Mouse (Mus musculus): ENCODE measurements around the gene Rrp36. TPM values are rescaled to one million over a fixed set of nuclear protein-coding genes. Genes with fewer than 3 reads are reported as not detected.

Gene Rrp36
- polyA plus RNA-seq, 1 experiment from 2014 or later = 54.1 TPM

DNA sequence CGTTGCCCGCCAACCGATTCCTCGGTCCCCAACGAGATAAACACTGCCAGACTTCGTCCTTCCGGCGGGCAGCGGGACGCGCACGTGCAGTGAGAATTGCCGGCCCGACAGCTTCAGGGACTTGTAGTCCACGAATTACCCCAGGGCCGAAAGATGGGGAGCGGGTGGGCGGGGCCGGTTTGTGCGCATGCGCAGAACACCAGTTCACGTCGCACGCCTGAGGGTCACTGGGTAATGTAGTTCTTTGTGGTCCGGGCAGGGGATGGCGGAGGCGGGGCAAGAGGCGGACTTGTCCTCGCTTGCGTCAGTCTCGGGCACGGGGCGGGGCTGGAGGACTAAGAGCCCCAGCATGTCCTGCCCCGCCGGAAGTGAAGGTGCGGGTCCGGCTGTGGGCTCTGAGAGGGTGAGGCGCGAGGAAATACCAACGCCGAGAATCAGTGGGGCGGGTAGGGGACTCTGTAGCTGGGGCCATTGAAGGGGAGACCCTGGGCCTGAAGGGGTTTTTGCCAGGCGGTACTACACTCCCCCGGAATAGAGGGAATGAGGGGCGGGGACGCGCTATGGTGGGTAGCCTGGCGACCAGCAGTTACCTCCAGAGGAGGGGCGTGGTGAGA lies 6.7 kb upstream of the Rrp36 start, which contains the start of gene Klhdc3:
Gene Klhdc3 (minus strand): TSS at position 155 of the 614 bp plus-strand sequence.
- peak within 1 kb of the TSS; percentile 89 for H3K4me2 ChIP-seq (replicated peaks)
- peak within 1 kb of the TSS; percentile 33; the same call in 1 of the 2 replicates for H3K27ac ChIP-seq
- H3K4me1 ChIP-seq = peaks cover 21% of the 10 kb centered on the region
- H3K9ac ChIP-seq = peak within 1 kb of the TSS; percentile 71
- no peaks in the 10 kb centered on the region for H3K27me3 ChIP-seq (replicated peaks)
- peaks cover 59% of the 10 kb centered on the region for H3K36me3 ChIP-seq
- ATAC-seq (ENCODE audit: low FRiP score, low read depth) = peak; percentile 97
- H3K4me3 ChIP-seq = peak within 1 kb of the TSS; percentile 75
- no peaks in the 10 kb centered on the region for H3K9me3 ChIP-seq
- under 1% methylated on average over 49 of the region's 49 CpGs for WGBS

DNA sequence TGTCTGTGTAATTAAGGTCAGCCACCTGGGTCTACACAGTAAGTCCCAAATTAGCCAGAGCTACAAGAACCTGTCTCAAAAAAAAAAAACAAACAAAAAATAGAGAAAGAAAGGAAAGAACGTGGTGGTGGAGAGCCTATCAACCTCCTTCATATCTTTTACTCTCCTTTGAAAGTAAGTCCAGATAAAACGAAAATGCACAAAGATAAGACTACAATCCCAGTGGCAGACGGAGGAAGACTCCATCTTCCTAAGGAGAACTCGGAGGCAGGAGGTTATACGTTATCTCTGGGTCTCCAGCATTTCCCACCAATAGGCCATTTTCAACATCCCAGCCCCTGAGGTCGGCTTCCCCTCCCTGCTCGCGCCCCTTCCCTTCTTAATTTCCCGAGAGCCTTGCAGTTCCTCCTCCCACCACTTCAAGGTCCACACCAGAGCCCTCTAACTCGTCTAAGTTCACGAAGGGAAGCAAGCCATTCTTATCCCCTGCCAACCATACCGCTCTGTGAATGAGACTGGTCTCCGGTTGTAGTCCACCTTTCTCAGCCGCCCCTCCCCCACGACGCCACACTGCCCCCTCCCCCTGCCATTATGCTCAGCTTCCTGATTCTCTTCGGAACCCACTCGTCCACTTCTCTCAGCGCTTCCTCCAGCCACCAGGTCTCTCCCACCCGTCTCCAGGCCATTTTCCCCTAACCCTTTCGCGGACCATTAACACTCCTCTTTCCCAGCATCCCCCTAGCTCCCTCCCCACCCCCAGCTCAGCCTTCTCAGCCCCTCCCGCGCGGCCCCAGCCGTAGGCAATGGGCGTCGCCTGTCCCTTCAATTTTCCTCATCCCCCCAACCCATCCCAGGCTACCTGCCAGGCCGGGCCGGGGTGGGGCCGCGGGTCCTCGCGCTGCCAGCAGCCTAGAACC lies 5.9 kb upstream of the Rrp36 start:
- Histone ChIP-seq H3K4me3 (peak overlapping the region; percentile 75), H3K36me3 (peaks cover 59% of the 10 kb centered on the region), H3K4me2 (replicated peaks) (peak overlapping the region; percentile 89), H3K9me3 (no peaks in the 10 kb centered on the region), H3K27ac (peak overlapping the region; percentile 33; the same call in 1 of the 2 replicates), H3K27me3 (replicated peaks) (no peaks in the 10 kb centered on the region), H3K9ac (peak overlapping the region; percentile 71), H3K4me1 (peaks cover 21% of the 10 kb centered on the region)
- peak; percentile 61 for ATAC-seq (ENCODE audit: low FRiP score, low read depth)
- WGBS = 1% methylated on average over 34 of the region's 34 CpGs

DNA sequence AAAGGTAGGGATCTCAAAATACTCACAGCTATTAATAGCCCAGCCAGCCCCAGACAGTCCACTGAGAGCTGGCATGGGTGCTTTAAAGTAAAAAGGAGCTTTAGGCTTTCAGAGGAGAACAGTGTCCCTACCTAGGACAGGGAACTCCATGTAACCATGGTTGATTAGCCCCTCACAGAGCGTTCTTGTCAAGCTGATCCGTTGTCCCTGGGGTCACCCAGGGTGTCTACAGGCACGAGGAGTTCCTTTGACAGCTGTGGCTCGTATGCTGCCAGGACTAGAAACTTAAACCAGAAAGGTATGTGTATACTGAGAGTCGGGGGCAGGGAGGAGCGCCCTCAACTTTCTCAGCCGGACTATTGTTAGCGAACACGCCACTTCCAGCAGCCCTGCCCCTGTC lies 4.8 kb upstream of the Rrp36 start:
- no peak for ATAC-seq (ENCODE audit: low FRiP score, low read depth)
- peak overlapping the region; percentile 71; the same call in 1 of the 2 replicates for H3K9ac ChIP-seq
- H3K36me3 ChIP-seq = peaks cover 52% of the 10 kb centered on the region

DNA sequence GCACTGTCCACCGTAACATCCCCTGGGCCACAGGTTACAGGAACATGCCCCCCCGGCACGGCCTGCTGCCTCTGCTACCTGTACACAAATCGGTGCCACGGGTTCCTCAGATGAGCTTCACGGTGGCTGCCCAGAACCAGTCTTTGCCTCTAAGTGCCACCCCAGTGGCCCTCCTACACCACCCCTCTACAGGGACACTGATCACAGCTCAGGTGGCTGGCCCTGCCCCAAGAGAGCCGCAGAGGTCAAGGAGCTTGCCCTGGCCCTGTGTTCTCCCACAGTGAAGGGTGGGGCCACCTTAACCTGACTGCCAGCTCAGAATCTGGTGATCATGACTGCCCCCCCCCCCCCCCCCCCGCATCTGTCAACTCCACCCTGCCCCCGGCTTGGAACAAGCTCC lies 4.3 kb upstream of the Rrp36 start, which contains the start of gene Mea1:
Gene Mea1 (plus strand): TSS at position 378 of the 400 bp plus-strand sequence.
- H3K9ac ChIP-seq = peak within 1 kb of the TSS; percentile 71
- WGBS = 89% methylated on average over 8 of the region's 9 CpGs
- H3K9me3 ChIP-seq = no peaks in the 10 kb centered on the region
- H3K27me3 ChIP-seq (replicated peaks) = no peaks in the 10 kb centered on the region
- ATAC-seq (ENCODE audit: low FRiP score, low read depth) = no peak
- no peak within 1 kb of the TSS for H3K27ac ChIP-seq
- H3K36me3 ChIP-seq = peaks cover 47% of the 10 kb centered on the region
- peak within 1 kb of the TSS; percentile 75 for H3K4me3 ChIP-seq
- peaks cover 31% of the 10 kb centered on the region for H3K4me1 ChIP-seq
- H3K4me2 ChIP-seq (replicated peaks) = peak within 1 kb of the TSS; percentile 89

More for the DNA sequence above, 4.8 kb upstream of the Rrp36 start:
- Histone ChIP-seq H3K27ac (no peak overlapping the region), H3K4me2 (replicated peaks) (peak overlapping the region; percentile 89), H3K9me3 (no peaks in the 10 kb centered on the region), H3K4me1 (peaks cover 27% of the 10 kb centered on the region), H3K27me3 (replicated peaks) (no peaks in the 10 kb centered on the region), H3K4me3 (no peak overlapping the region)
- 73% methylated on average over 9 of the region's 9 CpGs for WGBS

DNA sequence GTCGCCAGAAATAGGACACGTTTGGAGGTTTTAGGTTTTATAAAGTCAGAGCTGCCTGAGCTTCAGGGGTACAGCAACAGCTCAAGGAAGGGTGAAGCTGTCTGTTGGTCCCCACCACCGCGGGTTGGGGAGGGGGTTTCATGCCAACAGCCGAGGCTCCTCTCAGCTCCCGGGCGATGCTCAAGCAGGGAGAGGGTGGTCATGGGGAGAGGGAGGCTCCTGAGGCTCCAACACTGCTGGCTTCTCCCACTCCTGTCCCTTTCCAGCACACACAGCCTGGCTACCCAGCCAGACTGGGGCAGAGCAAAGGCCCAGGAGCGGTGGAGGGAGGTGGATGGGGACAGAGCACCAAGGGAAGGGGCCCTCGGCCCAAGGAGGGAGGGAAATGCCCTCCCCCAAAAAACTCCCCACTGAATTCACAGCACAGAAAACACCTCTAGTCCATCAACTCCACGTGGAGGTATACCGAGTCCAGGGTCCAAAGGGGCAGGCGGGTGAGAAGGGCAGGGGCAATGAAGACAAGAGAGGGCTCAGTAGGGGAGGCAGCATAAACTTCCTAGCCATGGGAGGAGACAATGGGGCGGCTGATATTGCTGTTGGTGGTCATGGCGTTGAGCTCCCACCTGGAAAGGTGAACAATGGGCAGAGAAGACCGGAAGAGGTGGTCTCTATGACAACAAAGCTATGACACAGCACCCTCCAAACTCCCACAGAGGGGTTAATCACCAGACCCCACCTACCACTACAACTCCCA lies 555 bp upstream of the Rrp36 start:
- Histone ChIP-seq H3K27me3 (replicated peaks) (no peaks in the 10 kb centered on the region), H3K4me2 (replicated peaks) (peak overlapping the region; percentile 88), H3K4me1 (peaks cover 28% of the 10 kb centered on the region), H3K4me3 (peak overlapping the region; percentile 79), H3K36me3 (peaks cover 56% of the 10 kb centered on the region), H3K9me3 (no peaks in the 10 kb centered on the region), H3K27ac (0 out of 2 replicates have a peak overlapping the region, but pooled peaks have one; percentile 22), H3K9ac (peak overlapping the region; percentile 48)
- 12% methylated on average over 15 of the region's 15 CpGs for WGBS
- peak; percentile 66 for ATAC-seq (ENCODE audit: low FRiP score, low read depth)

DNA sequence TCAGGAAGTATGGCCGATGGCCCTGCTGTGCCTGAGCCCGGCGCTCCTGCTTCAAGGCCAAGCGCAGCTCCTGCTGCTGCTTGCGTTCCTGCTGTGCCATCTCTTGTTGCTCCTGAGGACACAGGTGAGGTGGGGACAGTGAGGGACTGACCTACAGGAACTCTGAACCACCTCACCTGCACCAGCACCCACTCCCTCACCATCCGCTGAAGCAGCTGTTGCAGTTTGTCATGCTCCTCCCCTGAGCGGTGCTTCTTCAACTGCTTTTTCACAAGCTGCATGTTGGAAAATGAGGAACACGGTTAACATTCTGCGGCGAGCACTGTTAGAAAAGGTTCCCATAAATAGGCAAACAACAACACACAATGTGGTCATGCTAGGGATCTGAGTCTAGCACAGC lies 4.2 kb downstream of the Rrp36 start:
- ATAC-seq (ENCODE audit: low FRiP score, low read depth) = no peak
- Histone ChIP-seq H3K27me3 (replicated peaks) (no peaks in the 10 kb centered on the region), H3K4me3 (no peak overlapping the region), H3K36me3 (peaks cover 57% of the 10 kb centered on the region), H3K27ac (no peak overlapping the region), H3K4me2 (replicated peaks) (no peak overlapping the region), H3K9me3 (no peaks in the 10 kb centered on the region), H3K4me1 (peaks cover 17% of the 10 kb centered on the region), H3K9ac (no peak overlapping the region)
- WGBS = 96% methylated on average over 10 of the region's 10 CpGs

DNA sequence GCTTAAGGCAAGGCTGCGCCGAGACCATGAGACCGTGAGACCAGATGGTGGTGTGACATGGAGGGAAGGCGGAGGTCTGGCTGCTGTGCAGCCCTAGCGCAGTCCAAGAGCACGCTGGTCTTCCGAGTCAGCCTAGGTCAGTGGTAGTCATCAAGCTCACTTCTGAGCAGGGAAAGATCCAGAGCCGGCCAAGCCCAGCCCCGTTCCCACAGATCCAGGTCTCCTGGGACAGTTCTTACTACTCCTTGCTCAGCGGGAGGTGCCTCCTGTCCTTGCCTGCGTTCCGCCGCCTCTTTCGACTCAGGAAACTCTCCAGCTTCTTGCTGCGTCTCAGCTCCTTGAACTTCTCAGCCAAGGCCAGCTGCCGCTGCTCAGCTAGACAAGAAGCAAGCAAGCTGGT lies 6.4 kb downstream of the Rrp36 start:
- H3K9me3 ChIP-seq = no peaks in the 10 kb centered on the region
- no peaks in the 10 kb centered on the region for H3K27me3 ChIP-seq (replicated peaks)
- no peaks in the 10 kb centered on the region for H3K4me1 ChIP-seq
- peaks cover 75% of the 10 kb centered on the region for H3K36me3 ChIP-seq
- H3K9ac ChIP-seq = no peak overlapping the region
- no peak overlapping the region for H3K4me2 ChIP-seq (replicated peaks)
- no peak overlapping the region for H3K27ac ChIP-seq
- 92% methylated on average over 16 of the region's 16 CpGs for WGBS
- no peak overlapping the region for H3K4me3 ChIP-seq
- ATAC-seq (ENCODE audit: low FRiP score, low read depth) = no peak

DNA sequence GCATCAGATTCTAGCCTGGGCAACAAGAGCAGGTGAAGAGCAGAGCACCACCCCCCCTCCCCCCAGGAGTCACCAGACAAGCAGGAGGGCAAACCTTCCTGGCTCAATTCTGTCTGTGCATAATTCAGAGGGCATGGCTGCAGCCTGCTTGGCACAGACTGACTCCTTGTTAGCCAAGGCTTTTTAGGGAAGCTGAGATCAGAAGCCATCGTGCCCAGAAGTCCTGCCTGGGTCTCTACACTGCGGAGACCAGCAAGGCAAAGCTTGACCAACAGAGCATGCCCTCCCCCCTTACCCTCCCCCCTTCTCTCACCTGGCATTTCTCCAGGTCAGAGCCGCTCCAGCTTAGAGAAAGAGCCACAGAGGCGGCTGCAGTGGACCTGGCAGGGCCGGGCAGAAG lies 11.4 kb downstream of the Rrp36 start:
- Histone ChIP-seq H3K4me1 (no peaks in the 10 kb centered on the region), H3K9me3 (no peaks in the 10 kb centered on the region), H3K9ac (no peak overlapping the region), H3K27me3 (replicated peaks) (no peaks in the 10 kb centered on the region), H3K4me2 (replicated peaks) (no peak overlapping the region), H3K36me3 (peaks cover 94% of the 10 kb centered on the region), H3K4me3 (no peak overlapping the region), H3K27ac (no peak overlapping the region)
- no peak for ATAC-seq (ENCODE audit: low FRiP score, low read depth)
- WGBS = 96% methylated on average over 5 of the region's 5 CpGs

- Histone ChIP-seq H3K9me3 (no peaks in the 10 kb centered on the region), H3K36me3 (peaks cover 97% of the 10 kb centered on the region), H3K4me1 (no peaks in the 10 kb centered on the region), H3K4me3 (no peak overlapping the region), H3K27me3 (replicated peaks) (no peaks in the 10 kb centered on the region), H3K4me2 (replicated peaks) (no peak overlapping the region), H3K9ac (no peak overlapping the region), H3K27ac (no peak overlapping the region)
- ATAC-seq (ENCODE audit: low FRiP score, low read depth) = no peak
- 94% methylated on average over 12 of the region's 12 CpGs for WGBS
Observed at GRCm38 (mm10) chr17:46661981-46662380, 12.2 kb downstream of the Rrp36 start.

DNA sequence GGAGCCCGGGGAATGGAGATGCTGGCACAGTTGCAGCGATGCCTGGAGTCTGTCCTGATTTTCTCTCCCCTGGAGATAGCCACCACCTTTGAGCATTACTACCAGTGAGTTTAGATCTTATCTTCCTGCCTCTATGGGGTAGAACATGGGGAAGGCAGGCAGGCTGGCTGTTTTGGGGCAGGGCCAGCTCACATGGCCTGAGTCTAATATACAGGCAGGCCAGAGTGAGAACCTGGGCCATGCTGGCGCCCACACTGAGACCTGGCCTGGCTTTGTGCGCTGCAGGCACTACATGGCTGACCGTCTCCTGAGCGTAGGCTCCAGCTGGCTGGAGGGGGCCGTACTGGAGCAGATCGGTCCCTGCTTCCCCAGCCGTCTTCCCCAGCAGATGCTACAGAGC lies 12.8 kb downstream of the Rrp36 start:
- Histone ChIP-seq H3K9ac (no peak overlapping the region), H3K4me1 (no peaks in the 10 kb centered on the region), H3K9me3 (no peaks in the 10 kb centered on the region), H3K4me2 (replicated peaks) (no peak overlapping the region), H3K4me3 (no peak overlapping the region), H3K36me3 (peaks cover 97% of the 10 kb centered on the region), H3K27ac (no peak overlapping the region), H3K27me3 (replicated peaks) (no peaks in the 10 kb centered on the region)
- WGBS = 93% methylated on average over 9 of the region's 9 CpGs
- no peak for ATAC-seq (ENCODE audit: low FRiP score, low read depth)

DNA sequence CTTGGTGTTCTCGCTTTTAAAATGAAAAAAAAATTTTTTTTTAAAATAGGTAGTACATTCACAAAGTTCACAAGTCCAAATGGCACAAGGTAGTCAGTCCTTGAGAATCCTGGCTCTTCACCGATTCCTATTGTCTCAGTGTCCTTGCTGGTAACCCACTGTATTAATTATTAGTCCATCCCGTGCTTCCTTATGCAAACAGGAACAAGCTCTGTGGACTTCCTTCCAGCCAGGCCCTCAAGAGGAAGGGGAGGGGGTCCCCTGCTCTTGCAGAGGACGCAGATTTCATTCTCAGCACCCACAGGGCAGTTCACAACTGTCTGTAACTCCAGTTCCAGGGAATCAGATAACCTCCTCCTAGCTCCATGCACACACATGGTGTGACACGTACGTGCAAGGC lies 18.1 kb downstream of the Rrp36 start:
- no peak for ATAC-seq (ENCODE audit: low FRiP score, low read depth)
- no peaks in the 10 kb centered on the region for H3K9me3 ChIP-seq
- H3K4me3 ChIP-seq = no peak overlapping the region
- no peak overlapping the region for H3K27ac ChIP-seq
- no peak overlapping the region for H3K9ac ChIP-seq
- 77% methylated on average over 6 of the region's 6 CpGs for WGBS
- peaks cover 26% of the 10 kb centered on the region for H3K4me1 ChIP-seq
- no peaks in the 10 kb centered on the region for H3K27me3 ChIP-seq (replicated peaks)
- no peak overlapping the region for H3K4me2 ChIP-seq (replicated peaks)
- peaks cover 89% of the 10 kb centered on the region for H3K36me3 ChIP-seq

Data from neural tube, embryonic 12.5 days (tissue).